Mouse (Mus musculus): ENCODE data around the gene Spred2. TPM values are rescaled to one million over a fixed set of nuclear protein-coding genes. Genes with fewer than 3 reads are reported as not detected.

The Spred2 gene
- polyA plus RNA-seq, 1 experiment from 2014 or later, result 5.6 TPM

Other genes with a start within 250 kb of the Spred2 start
- gene Actr2, start 188.5 kb downstream of the Spred2 start, polyA plus RNA-seq (2016; fragmentation: Nextera tagmentation; extraction: Ambion mirVana), result 141 and 151 TPM in 2 replicates

Measured in midbrain, embryonic 12.5 days (tissue).